Mouse (Mus musculus) heart, adult 11 months (tissue): ENCODE measurements around the gene Gas1.

Experiments
- DNase-seq: peaks from one replicate; pipeline ENCODE4 v3.0.0; 2022

The Gas1 gene

DNA sequence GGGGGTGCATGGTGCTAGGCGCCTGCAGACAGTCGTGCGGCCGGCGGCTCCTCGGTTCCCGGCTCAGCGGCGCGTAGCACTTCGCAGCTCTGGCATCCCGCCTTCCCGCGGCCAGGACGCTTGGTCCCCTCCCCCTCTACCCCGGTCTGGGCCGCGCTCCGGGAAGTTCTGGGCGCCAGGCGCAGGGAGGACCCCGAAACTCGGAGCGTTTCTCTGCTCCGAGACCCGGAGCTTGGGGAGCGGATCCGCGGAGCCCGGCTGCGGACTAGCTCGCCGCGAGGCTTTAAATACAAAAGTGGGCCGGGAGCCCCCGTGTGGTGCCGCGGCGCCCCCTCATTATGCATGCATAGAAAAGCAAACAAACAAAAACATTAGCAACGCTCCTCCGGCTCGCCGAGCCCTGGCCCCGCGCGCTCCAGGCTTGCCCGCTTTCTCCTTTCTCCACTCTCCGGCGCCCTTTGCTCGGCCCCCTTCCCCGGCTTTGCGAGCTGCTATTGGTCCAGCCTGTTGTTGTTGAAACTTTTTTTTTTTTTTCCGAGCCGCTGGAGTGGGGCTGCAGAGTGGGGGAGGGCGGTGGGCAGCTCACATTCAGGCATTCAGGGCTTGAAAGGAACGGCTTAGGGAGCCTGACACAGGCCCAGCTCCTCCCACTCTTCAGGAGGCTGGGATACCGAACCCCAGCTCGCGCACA is at the start of gene Gas1:
TSS of gene Gas1 (minus strand) at position 260 of the 691 bp plus-strand sequence.
- peak; percentile 100 for DNase-seq

DNA sequence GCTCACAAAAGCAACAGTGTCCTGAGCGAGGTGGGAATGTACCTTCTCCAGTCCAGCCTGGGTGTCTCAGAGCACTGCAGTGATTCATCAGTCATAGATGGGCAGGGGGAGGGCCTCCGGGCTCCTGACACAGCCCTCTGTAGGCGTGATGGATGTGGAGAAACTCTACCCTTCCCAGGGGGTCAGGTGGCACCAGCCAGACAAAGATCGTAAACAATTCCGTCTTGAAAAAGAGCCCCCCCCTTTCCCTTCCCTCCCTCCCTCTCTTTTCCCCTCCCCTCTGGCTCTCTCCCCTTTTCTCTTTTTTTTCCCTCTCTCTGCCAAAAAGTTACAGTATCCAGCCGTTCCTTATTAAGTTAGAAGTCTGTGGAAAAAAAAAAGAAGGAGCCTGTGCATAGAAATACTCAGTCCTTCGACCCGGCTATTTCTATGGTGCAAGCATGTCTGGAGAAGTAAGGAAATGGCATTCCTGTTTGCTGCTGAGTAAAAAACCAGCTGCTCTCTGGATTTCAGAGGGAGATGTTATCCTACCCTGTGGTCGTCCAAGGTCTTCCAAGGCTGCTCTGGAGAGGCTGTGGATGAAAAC is 49.2 kb upstream of the Gas1 start:
- DNase-seq: peak; percentile 94

DNA sequence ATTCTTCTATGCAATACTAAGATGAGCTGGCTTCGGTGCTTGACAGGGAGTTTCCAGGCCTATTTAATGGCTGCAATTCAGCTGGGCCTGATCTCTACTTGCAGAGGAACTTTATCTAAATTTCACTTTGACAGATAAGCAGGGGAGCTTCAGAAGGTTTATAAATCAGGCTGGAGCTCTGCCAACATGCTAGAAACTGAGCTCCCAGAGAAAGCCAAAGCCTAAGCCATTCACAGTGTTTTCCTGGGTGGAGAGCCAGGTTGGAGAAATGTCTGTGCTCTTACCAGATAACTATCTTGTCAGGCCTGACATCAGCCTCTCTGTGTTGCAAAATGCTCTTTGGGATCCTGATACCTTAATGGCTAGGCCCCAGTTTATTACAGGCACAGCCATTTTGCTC is 48.6 kb upstream of the Gas1 start:
- peak; percentile 95 for DNase-seq

GRCm38 (mm10) chr13:60225276-60225675 is 48.1 kb upstream of the Gas1 start:
- peak; percentile 48 for DNase-seq

- peak; percentile 43 for DNase-seq
Observed at GRCm38 (mm10) chr13:60223797-60224196, 46.6 kb upstream of the Gas1 start.

DNA sequence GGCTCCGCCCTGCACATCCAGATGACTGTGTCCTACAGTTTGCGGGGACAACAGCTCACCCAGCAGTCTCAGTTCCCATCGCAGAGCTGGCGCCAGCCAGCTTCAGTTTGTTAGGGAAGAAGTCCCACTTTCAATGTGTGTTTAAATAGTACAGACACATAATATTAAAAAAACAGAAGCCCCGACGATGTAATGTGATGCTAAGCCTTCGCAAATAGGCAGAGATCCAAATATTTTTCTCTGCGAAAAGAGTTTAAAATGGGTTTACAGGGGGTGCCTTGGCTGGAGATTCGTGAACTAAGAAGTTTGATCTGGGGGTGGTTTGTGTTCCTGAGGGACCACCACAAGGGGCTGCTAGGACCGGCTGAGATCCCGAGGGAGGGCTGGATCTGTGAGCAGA is 45.2 kb upstream of the Gas1 start:
- DNase-seq: no peak

DNA sequence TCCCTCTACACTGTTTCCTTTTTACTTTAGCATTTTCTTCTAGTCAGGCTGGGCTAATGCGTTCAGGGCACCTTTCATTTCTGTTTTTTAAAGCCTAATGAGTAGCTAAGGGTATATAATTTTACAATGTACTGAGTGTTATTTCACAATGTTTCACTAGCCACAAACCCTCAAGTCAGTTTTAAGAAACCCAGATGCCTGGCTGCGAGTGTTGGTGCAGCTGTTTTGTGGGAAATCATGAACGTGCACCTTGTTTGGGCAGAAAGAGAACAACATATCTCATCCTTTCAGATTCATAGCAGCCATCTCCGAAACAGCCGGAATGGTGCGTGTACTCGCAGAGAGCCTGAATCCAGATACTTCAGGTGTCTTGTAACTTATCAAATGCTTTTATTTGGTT is 36.7 kb upstream of the Gas1 start:
- peak; percentile 43 for DNase-seq

DNA sequence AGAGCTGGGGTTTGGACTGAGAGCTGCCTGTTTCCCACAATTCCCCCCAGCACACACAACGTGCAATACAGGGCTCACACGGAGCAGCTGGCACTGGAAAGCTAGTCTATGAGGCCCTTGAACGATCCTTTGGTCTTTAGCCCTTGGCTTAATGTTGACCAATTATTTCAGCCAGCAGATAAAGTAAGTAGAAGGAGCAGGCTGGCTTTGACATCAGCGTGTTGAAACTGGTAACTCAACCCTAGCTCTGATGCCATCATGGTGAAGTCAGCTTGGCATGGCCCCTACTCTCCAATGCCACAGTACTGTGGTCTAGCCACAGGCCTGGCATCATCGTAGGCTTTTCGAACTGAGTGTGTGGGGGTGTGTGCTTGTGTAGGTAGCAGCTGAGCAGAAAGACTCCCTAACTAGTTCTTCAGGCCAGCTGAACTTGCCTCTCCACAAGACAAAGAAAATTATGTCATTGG is 30.0 kb upstream of the Gas1 start:
- peak; percentile 66 for DNase-seq

DNA sequence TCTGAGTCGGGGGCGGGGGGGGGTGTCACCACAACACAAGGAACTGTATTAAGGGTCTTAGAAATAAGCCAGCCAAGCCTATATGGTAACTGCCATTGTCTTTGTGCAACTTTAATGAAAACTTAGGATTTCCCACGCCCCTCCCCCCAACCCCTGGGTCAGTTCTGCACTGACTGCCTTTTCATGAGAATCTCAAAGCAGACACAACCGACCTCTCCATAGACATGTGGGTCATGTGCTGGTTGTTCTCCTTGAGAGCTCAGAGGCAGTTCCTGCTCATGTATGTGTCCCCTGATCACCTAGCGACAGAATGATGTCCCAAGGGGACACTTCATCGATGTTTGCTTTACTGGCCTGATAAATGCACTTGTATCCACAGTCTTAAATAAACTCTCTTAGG is 27.6 kb upstream of the Gas1 start:
- peak; percentile 57 for DNase-seq

- no peak for DNase-seq
Observed at GRCm38 (mm10) chr13:60193273-60193672, 16.1 kb upstream of the Gas1 start.

- peak; percentile 69 for DNase-seq
Observed at GRCm38 (mm10) chr13:60189923-60190322, 12.8 kb upstream of the Gas1 start.

GRCm38 (mm10) chr13:60188952-60189351 is 11.8 kb upstream of the Gas1 start:
- peak; percentile 73 for DNase-seq

- peak; percentile 61 for DNase-seq
Observed at GRCm38 (mm10) chr13:60187276-60187675, 10.1 kb upstream of the Gas1 start.

- DNase-seq: no peak
Observed at GRCm38 (mm10) chr13:60182346-60182745, 5.2 kb upstream of the Gas1 start.

GRCm38 (mm10) chr13:60179641-60180040 is 2.5 kb upstream of the Gas1 start:
- DNase-seq: peak; percentile 61

DNA sequence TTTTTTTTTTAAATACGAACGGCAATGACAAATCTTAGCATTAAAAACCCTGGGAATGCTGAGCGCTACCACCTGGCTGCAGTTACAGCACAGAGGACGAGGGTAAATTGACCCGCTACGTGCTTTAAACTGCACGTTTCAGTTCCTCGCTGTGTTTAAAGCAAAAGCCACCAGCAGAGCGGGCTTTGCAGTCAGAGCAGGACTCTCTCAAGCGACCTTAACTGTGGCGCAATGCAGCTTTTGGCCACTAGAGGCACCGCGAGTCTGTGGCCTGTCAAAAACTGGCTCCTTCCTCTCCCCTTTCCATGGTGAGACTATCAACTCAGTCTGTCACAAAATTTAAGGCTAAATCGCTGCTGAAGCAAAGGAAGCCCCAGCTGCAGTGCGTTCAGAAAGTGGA is 1.3 kb upstream of the Gas1 start:
- DNase-seq: peak; percentile 99

DNA sequence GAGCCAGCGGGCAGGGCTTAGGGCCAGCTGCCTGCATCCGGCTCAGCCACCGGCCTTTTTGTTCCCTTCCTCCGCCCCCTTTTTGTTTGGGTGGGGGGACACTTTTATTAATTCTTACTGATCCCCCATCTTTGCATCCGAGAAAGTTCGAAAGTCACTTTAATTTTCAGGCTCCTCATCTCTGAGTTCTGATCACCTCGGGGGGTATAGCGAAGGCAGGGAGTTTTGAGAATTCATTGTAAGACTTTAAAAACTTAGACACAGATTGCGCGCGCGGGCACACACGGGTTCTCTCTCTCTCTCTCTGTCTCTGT is 589 bp upstream of the Gas1 start:
- DNase-seq: no peak

- no peak for DNase-seq
Observed at GRCm38 (mm10) chr13:60176776-60177105, 424 bp downstream of the Gas1 start.

GRCm38 (mm10) chr13:60176136-60176775 is 909 bp downstream of the Gas1 start:
- peak; percentile 96 for DNase-seq

DNA sequence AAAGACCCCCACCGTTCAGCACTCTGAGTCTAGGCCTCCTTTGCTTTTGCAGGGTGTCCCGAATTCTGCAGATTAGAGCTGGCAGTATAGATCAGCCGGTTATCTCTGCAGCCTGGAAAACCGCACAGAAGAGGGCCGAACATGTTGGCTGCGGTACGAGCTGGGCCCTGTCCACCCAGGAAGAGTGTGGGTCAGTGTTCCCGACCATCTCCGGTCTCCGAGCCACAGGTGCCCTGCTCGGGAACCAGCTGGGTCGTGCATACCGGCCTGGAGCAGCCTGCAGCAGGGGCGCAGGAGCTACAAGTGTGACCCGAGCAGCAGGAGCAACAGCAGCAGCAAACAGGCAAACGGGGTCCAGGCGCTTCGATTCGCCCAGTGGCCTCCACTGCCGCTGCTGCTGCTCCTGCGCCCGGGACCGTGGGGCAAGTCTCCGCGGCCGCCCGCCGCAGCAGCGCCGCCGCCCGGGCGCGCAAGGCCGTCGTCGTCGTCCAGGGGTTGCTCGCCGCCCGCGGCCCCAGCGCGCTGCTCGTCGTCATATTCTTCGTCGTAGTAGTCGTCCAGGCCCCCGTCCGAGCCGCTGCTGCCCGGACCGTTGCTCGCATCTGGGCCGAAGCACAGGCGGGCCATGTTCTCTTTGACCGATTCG is 1.6 kb downstream of the Gas1 start:
- peak; percentile 91 for DNase-seq

GRCm38 (mm10) chr13:60174953-60175352 is 2.2 kb downstream of the Gas1 start:
- peak; percentile 68 for DNase-seq

DNA sequence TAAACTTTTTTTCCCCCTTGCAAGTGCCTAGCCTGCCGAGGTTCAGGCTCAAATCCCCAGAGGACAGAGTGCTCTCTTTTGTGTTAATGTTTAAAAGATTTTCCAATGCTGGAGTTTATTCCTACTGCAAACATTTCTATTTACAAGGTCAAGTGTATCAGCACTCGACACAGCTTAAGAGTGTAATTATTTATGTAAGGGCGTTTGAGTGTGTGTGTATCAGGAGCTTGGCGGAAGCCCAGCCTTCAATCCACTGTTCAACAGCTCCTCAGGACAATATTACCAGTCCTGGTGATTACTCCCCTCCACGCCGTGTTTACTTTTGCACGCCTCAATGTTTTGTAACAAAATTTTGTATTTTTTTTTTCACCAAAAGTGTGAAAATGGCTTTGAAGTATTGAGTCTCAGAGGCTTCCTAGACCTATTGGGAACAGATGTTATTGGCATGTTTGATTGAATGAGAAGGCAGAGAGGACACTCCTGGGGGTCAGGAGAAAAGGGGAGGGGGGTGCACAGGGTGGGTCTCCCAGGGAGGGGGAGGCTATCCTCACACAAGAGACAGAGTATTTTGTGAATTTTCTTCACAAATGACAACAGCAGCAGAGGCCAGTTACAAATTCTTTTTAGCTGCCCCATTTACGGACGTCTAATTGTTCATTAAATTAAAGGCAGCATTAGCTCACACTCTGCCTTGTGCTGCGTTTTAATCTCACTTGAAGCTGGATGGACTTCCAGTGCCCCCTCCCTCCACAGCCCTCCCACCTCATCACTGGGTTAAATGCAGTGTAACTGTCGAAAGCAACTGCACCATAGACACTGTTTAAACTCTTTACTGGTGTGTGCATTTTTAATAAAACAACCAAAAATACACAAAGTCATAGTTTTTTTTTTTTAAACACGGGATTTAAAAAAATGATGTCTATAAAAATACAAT is 3.3 kb downstream of the Gas1 start:
- DNase-seq: peak; percentile 75

GRCm38 (mm10) chr13:60173186-60173585 is 4.0 kb downstream of the Gas1 start:
- DNase-seq: peak; percentile 31
